Mouse (Mus musculus): ENCODE measurements around the gene Lacc1.
"Not testable (repeated sequence)": the region's sequence is repeated elsewhere in the genome, so short reads cannot be mapped to it uniquely, and the experiment has no call there.

The Lacc1 gene

GRCm38 (mm10) chr14:77036226-77037046, at the start of gene Lacc1, which contains the start of gene Ccdc122:
Gene Lacc1, minus strand, starts transcription at chr14:77036904.
Gene Ccdc122, plus strand, starts transcription at chr14:77036772.
- peak; percentile 71 for DNase-seq (ENCODE audit: low read depth, low spot score)

- no peak for DNase-seq (ENCODE audit: low read depth, low spot score)
Measured at GRCm38 (mm10) chr14:77081248-77081647, 44.5 kb upstream of the Lacc1 start.

GRCm38 (mm10) chr14:77069361-77069760, 32.7 kb upstream of the Lacc1 start:
- no peak for DNase-seq (ENCODE audit: low read depth, low spot score)

- no peak for DNase-seq (ENCODE audit: low read depth, low spot score)
Measured at GRCm38 (mm10) chr14:77053288-77053687, 16.6 kb upstream of the Lacc1 start.

GRCm38 (mm10) chr14:77037832-77038425, 1.2 kb upstream of the Lacc1 start:
- DNase-seq (ENCODE audit: low read depth, low spot score): no peak

GRCm38 (mm10) chr14:77037330-77037729, 626 bp upstream of the Lacc1 start:
- DNase-seq (ENCODE audit: low read depth, low spot score): no peak

- no peak for DNase-seq (ENCODE audit: low read depth, low spot score)
Measured at GRCm38 (mm10) chr14:77034970-77035369, 1.7 kb downstream of the Lacc1 start.

- DNase-seq (ENCODE audit: low read depth, low spot score): no peak
Measured at GRCm38 (mm10) chr14:77034175-77034915, 2.4 kb downstream of the Lacc1 start.

GRCm38 (mm10) chr14:77033391-77033790, 3.3 kb downstream of the Lacc1 start:
- DNase-seq (ENCODE audit: low read depth, low spot score): no peak

- DNase-seq (ENCODE audit: low read depth, low spot score): no peak
Measured at GRCm38 (mm10) chr14:77032433-77032832, 4.3 kb downstream of the Lacc1 start.

GRCm38 (mm10) chr14:77030808-77031207, 5.9 kb downstream of the Lacc1 start:
- no peak for DNase-seq (ENCODE audit: low read depth, low spot score)

- DNase-seq (ENCODE audit: low read depth, low spot score): peak; percentile 53
Measured at GRCm38 (mm10) chr14:77029319-77030054, 7.2 kb downstream of the Lacc1 start.

GRCm38 (mm10) chr14:77024499-77024898, 12.2 kb downstream of the Lacc1 start:
- DNase-seq (ENCODE audit: low read depth, low spot score): no peak

- DNase-seq (ENCODE audit: low read depth, low spot score): no peak
Measured at GRCm38 (mm10) chr14:77017211-77017610, 19.5 kb downstream of the Lacc1 start.

- DNase-seq (ENCODE audit: low read depth, low spot score): not testable (repeated sequence)
Measured at GRCm38 (mm10) chr14:77016783-77017182, 19.9 kb downstream of the Lacc1 start.

- DNase-seq (ENCODE audit: low read depth, low spot score): peak; percentile 67
Measured at GRCm38 (mm10) chr14:77011804-77012203, 24.9 kb downstream of the Lacc1 start.

- DNase-seq (ENCODE audit: low read depth, low spot score): peak; percentile 80
Measured at GRCm38 (mm10) chr14:77008238-77008637, 28.5 kb downstream of the Lacc1 start.

- DNase-seq (ENCODE audit: low read depth, low spot score): no peak
Measured at GRCm38 (mm10) chr14:77005566-77005965, 31.1 kb downstream of the Lacc1 start.

- DNase-seq (ENCODE audit: low read depth, low spot score): no peak
Measured at GRCm38 (mm10) chr14:77004740-77005139, 32.0 kb downstream of the Lacc1 start.

GRCm38 (mm10) chr14:76990351-76990750, 46.4 kb downstream of the Lacc1 start:
- peak; percentile 69 for DNase-seq (ENCODE audit: low read depth, low spot score)

GRCm38 (mm10) chr14:76981781-76982180, 54.9 kb downstream of the Lacc1 start:
- no peak for DNase-seq (ENCODE audit: low read depth, low spot score)

GRCm38 (mm10) chr14:76981176-76981575, 55.5 kb downstream of the Lacc1 start:
- DNase-seq (ENCODE audit: low read depth, low spot score): no peak
